Mouse (Mus musculus): Measurements from ENCODE around the gene Srsf10. TPM values are rescaled to one million over a fixed set of nuclear protein-coding genes. Genes with fewer than 3 reads are reported as not detected.

Gene Srsf10
- polyA plus RNA-seq, 1 experiment from 2014 or later: 157 TPM

DNA sequence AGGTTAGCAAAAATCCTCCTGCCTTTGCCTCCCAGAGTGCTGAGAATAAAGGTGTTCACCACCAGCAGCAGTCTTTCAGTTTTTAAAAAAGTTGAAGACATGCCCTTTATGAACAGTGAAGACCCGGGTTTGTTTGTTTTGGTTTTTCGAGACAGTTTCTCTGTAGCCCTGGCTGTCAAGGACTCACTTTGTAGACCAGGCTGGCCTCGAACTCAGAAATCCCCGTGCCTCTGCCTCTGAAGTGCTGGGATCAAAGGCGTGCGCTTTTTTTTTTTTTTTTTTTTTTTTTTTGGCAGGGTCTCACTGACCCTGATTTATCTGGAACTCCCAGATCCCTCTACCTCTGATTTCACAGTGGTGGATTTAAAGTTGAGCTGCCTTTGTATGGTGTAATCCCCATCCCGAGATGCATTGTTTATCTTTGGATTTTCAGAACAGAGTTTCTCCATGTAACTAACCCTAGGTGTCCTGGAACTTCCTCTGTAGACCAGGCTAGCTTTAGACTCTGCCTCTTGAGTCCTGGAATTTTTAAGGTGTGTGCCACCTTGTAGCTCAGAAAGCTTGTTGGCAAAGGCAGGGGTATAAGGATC lies 2.1 kb downstream of the Srsf10 start:
- peak overlapping the region; percentile 75 for H3K9ac ChIP-seq (replicated peaks)
- peak overlapping the region; percentile 72 for H3K4me2 ChIP-seq
- H3K27me3 ChIP-seq (replicated peaks): no peaks in the 10 kb centered on the region
- H3K4me1 ChIP-seq: peaks cover 48% of the 10 kb centered on the region
- H3K9me3 ChIP-seq (replicated peaks): no peaks in the 10 kb centered on the region
- WGBS: 11% methylated on average over 7 of the region's 7 CpGs
- 0 out of 2 replicates have a peak, but pooled peaks cover 3% of the 10 kb centered on the region for H3K36me3 ChIP-seq
- H3K27ac ChIP-seq (replicated peaks): no peak overlapping the region
- ATAC-seq (ENCODE audit: low FRiP score): no peak
- H3K4me3 ChIP-seq (replicated peaks): peak overlapping the region; percentile 77

DNA sequence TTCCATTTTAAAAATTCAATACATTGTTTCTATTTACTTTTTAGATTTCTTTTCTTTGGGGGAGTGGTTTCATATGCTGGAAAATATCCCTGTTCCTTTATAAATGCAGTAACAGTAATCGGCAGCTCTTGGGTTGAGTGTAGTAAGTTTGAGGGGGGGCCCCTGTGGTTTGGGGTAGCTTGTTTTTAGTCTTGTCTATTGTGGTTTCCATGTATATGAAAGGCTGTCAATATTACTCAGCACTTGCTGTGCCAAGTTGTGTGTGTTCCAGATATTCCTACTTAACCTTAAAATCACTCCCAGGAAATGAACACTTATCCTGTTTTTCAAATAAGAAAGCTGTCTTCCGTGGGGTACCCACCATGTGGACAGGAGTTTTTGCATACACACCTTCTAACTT lies 13.4 kb downstream of the Srsf10 start:
- WGBS: 80% methylated on average over 2 of the region's 2 CpGs

DNA sequence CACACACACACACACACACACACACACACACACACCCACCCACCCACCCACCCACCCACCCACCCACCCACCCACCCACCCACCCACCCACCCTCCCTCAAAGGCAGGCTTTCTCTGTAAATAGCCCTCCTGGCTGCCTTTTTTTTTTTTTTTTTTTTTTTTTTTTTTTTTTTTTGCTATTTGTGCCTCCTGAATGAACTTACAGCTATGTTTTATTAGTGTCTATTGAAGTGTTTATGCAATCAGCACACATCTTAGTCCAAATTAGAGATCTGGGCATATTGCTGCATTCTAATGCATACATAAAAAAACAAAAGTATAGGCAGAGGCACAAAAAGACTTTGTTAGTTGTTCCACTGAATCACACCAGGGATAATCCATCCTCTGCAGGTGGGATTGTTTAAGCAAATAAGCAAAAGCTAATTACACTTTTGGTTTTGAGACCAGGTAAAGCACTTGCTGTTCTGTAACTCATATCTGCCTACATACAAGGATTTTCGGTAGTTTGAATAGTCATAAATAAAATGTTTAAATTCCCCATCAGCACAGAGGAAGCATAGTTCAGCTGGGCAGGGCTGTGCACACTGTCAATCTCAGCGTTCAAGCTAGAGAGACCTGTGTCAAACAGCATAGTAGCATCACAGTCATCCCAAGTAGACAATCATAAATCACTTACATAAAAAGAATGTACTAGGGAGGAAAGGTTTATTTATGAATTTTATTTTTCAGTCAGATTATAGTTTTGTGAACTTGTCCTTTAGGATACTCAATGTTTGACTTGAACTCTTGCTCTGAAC lies 14.9 kb downstream of the Srsf10 start:
- ATAC-seq (ENCODE audit: low FRiP score): no peak
- Histone ChIP-seq H3K36me3 (peaks cover 9% of the 10 kb centered on the region; the same call in 1 of the 2 replicates), H3K9ac (replicated peaks) (no peak overlapping the region), H3K27me3 (replicated peaks) (no peaks in the 10 kb centered on the region), H3K4me1 (peaks cover 36% of the 10 kb centered on the region), H3K27ac (replicated peaks) (no peak overlapping the region), H3K4me2 (peak overlapping the region; percentile 35), H3K9me3 (replicated peaks) (no peaks in the 10 kb centered on the region), H3K4me3 (replicated peaks) (no peak overlapping the region)
- WGBS: 29% methylated on average over 2 of the region's 2 CpGs

More for the DNA sequence above, 13.4 kb downstream of the Srsf10 start:
- Histone ChIP-seq H3K9ac (replicated peaks) (no peak overlapping the region), H3K4me2 (no peak overlapping the region), H3K9me3 (replicated peaks) (no peaks in the 10 kb centered on the region), H3K4me3 (replicated peaks) (no peak overlapping the region), H3K4me1 (peaks cover 22% of the 10 kb centered on the region), H3K27ac (replicated peaks) (no peak overlapping the region), H3K27me3 (replicated peaks) (no peaks in the 10 kb centered on the region), H3K36me3 (peaks cover 9% of the 10 kb centered on the region; the same call in 1 of the 2 replicates)
- ATAC-seq (ENCODE audit: low FRiP score): no peak

DNA sequence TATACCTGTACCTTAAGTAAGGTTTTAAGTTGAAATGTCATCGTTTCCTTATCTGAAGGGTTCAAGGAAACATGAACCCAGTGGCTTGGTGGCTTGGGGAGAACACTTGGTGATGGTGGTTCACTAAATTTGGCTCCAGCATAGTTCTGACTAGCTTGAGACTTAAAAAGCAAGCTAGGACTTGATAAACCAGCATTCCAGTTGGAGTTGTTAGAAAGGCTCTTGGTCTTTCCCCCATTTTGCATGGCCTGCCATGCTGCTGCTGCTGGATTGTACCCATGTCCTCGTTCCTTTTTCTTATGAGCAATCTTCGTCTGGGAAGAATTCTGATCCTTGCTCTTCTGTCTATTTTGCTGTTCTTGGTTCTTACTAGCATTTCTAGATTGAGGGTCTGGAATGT lies 16.5 kb downstream of the Srsf10 start:
- Histone ChIP-seq H3K9ac (replicated peaks) (peak overlapping the region; percentile 72), H3K27ac (replicated peaks) (no peak overlapping the region; the same call in 1 of the 2 replicates), H3K4me3 (replicated peaks) (peak overlapping the region; percentile 72), H3K4me1 (peaks cover 52% of the 10 kb centered on the region), H3K27me3 (replicated peaks) (no peaks in the 10 kb centered on the region), H3K36me3 (peaks cover 6% of the 10 kb centered on the region; the same call in 1 of the 2 replicates), H3K4me2 (peak overlapping the region; percentile 89), H3K9me3 (replicated peaks) (no peaks in the 10 kb centered on the region)
- no peak for ATAC-seq (ENCODE audit: low FRiP score)
- 47% methylated on average over 3 of the region's 3 CpGs for WGBS

DNA sequence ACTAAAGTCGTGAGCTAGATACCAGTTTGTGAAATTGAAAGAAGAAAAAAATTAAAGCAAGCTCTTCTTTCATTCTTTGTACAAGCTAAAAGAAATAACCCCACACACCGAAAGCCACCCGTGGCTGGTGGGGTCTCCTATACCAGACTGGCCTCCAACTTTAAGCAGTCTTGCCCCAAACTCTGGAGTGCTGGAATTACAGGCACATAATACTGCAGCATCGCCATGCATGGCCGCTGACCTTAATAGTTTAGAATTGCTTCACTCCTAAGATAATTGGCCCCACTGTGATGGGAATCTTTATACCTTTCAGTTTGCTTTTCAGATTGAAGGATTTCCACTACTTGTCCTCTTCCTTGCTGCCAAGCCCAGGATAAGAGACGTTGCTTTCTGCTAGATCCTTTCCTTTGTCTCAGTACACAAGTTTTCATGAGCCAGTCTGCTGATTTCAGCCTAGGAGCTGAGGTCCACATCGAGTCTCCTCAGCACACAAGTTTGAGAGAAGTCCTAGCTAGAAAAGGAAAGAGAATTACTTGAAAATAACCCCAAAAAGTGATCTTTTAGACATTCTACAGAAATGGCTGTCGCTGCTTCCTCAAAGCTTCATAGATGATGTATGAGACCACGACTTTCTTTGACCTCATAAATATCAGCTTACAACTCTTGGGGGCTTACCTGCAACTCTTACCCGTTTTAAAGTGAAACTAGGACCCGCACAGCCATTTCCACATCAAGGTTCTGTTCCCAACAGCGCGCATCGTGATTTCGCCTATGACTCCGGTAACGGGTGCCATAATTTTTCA lies 17.2 kb downstream of the Srsf10 start:
- H3K27ac ChIP-seq (replicated peaks): peak overlapping the region; percentile 98
- 0 out of 2 replicates have a peak, but pooled peaks have one; percentile 1 for ATAC-seq (ENCODE audit: low FRiP score)
- H3K4me3 ChIP-seq (replicated peaks): peak overlapping the region; percentile 72
- 8% methylated on average over 17 of the region's 17 CpGs for WGBS
- no peaks in the 10 kb centered on the region for H3K9me3 ChIP-seq (replicated peaks)
- peaks cover 6% of the 10 kb centered on the region; the same call in 1 of the 2 replicates for H3K36me3 ChIP-seq
- peaks cover 54% of the 10 kb centered on the region for H3K4me1 ChIP-seq
- H3K4me2 ChIP-seq: peak overlapping the region; percentile 89
- H3K9ac ChIP-seq (replicated peaks): peak overlapping the region; percentile 72
- H3K27me3 ChIP-seq (replicated peaks): no peaks in the 10 kb centered on the region

DNA sequence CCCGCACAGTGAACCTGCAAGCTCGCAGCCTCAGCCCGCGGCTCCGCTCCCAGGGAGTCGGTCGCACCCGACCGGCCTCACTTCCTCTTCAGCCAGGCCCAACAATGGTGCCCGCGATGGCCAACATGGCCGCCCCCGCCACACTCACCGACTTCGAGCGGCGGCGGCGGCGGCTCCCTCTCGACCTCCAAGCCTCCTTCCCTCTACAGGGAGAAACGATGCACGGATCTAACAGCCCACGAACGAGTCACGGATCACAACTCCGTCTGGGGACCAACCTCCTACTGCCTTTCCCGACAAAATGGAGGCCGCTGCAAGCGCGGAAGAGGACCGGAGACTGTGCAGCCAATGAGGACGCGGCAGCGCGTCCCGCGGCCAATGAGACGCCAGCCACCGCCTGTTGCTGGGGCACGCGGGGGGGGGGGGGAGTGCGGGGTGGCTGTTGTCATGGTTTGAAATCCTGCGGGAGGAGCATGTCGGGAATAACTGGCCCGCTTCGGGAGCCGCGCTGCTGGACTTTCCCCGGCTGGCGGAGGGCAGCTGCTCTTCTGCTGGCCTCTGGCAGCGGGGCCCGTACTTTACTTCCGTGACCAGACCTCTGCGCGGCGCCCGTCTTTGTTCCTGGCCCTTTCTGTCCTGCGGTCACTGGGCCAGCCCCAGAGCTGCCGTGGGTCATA lies 18.1 kb downstream of the Srsf10 start, which contains the start of gene Pnrc2:
Pnrc2 (minus strand) TSS at position 325 of the 677 bp plus-strand sequence.
- Histone ChIP-seq H3K4me3 (replicated peaks) (peak within 1 kb of the TSS; percentile 72), H3K9me3 (replicated peaks) (no peaks in the 10 kb centered on the region), H3K36me3 (peaks cover 6% of the 10 kb centered on the region; the same call in 1 of the 2 replicates), H3K4me2 (peak within 1 kb of the TSS; percentile 89), H3K27me3 (replicated peaks) (no peaks in the 10 kb centered on the region), H3K4me1 (peaks cover 54% of the 10 kb centered on the region), H3K27ac (replicated peaks) (peak within 1 kb of the TSS; percentile 98), H3K9ac (replicated peaks) (peak within 1 kb of the TSS; percentile 72)
- ATAC-seq (ENCODE audit: low FRiP score): peak; percentile 96
- under 1% methylated on average over 54 of the region's 60 CpGs for whole genome bisulfite sequencing

DNA sequence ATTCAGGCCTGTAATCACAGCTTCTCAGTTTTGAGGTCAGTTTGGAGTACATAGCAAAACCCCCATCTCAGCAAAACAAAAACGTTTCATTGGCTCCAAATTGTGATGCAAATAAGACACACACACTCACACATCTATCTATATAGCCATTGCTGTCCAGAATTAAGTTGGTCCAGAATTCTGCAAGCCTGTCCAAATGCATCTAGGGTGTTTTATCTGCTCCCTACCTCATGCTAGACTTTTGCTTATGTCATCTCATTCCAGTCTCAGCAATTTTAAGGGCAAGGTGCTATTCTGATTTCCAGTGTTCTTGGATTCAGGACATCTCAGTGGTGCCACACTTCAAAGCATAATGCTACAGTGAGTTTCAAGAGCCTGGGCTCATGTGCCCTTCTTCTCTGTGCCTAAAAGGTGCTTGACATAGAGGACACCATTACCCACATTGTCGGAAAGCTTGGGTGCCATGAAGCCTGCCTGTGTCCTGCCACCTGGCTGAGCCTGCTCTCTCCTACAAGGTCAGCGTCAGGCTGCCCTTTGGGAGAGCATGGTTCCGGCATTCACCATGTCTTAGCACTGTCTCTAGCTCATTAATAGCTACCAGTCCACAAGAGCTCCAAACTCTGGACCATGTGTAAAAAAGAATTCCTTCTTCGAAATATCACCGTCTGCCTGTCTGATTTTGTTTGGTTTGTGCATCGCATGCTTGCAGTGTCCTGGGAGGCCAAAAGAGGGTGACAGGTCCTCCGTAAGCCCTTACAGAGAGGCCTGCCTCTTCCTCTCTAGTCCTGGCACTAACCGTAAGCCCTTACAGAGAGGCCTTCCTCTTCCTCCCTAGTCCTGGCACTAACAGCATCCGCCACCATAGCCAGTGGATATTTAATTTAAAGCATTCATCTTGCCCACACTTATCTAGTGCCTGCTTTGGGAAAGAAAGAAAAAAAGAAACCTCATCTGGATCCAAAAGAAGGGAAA lies 19.3 kb downstream of the Srsf10 start:
- H3K9me3 ChIP-seq (replicated peaks): no peaks in the 10 kb centered on the region
- H3K4me3 ChIP-seq (replicated peaks): no peak overlapping the region
- peaks cover 2% of the 10 kb centered on the region; the same call in 1 of the 2 replicates for H3K36me3 ChIP-seq
- H3K27me3 ChIP-seq (replicated peaks): no peaks in the 10 kb centered on the region
- 81% methylated on average over 10 of the region's 10 CpGs for WGBS
- H3K4me1 ChIP-seq: peaks cover 54% of the 10 kb centered on the region
- 0 out of 2 replicates have a peak overlapping the region, but pooled peaks have one; percentile 62 for H3K9ac ChIP-seq (replicated peaks)
- no peak for ATAC-seq (ENCODE audit: low FRiP score)
- peak overlapping the region; percentile 89; the same call in 1 of the 2 replicates for H3K4me2 ChIP-seq
- H3K27ac ChIP-seq (replicated peaks): peak overlapping the region; percentile 98

DNA sequence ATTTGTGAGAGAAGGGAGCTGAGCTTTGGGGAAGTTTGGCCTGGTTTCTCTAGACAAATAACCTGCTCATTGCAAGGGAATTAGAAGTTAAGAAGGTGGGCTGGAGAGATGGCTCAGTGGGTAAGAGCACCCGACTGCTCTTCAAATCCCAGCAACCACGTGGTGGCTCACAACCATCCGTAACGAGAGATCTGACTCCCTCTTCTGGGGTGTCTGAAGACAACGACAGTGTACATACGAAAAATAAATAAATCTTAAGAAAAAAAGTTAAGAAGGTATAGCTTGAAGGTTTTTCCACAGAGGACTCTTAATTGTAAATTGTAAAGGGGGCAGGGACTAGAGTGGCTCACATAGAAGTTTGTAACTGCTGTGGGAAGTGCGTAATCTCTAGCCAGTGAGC lies 20.0 kb downstream of the Srsf10 start:
- Histone ChIP-seq H3K4me3 (replicated peaks) (no peak overlapping the region), H3K27me3 (replicated peaks) (no peaks in the 10 kb centered on the region), H3K9me3 (replicated peaks) (no peaks in the 10 kb centered on the region), H3K36me3 (peaks cover 2% of the 10 kb centered on the region; the same call in 1 of the 2 replicates), H3K4me2 (no peak overlapping the region), H3K27ac (replicated peaks) (peak overlapping the region; percentile 39), H3K9ac (replicated peaks) (no peak overlapping the region), H3K4me1 (peaks cover 51% of the 10 kb centered on the region)
- WGBS: 27% methylated on average over 7 of the region's 7 CpGs
- ATAC-seq (ENCODE audit: low FRiP score): no peak

DNA sequence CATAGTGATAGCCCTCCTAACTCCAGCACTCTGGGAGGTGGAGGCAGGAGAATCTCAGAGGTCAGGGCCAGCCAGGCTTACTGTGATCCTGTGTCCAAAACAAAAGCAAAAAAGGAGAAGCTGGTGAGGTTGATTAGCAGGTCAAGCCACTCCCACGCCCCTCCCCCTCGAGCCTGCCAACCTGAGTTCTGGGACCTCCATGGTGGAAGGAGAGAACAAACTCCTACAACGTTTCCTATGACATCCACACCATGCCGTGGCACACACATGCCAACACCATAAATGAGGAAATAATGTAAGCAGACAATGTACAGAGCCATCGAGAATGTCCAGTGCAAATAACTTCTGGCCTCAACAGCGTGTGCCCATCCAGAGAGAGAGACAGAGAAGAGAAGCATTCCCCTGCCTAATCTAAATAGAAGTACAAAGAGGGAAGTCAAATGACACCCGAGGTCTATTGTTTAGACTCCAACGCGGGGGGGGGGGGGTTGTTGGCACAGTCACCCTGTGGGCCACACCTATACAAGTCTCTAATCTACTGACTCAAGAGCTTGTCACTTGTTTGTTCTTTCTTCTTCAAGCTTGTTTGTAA lies 20.5 kb downstream of the Srsf10 start:
- H3K9me3 ChIP-seq (replicated peaks): no peaks in the 10 kb centered on the region
- H3K27ac ChIP-seq (replicated peaks): peak overlapping the region; percentile 39
- H3K4me3 ChIP-seq (replicated peaks): 0 out of 2 replicates have a peak overlapping the region, but pooled peaks have one; percentile 18
- no peaks in the 10 kb centered on the region for H3K27me3 ChIP-seq (replicated peaks)
- H3K4me2 ChIP-seq: peak overlapping the region; percentile 55
- peaks cover 2% of the 10 kb centered on the region; the same call in 1 of the 2 replicates for H3K36me3 ChIP-seq
- no peak for ATAC-seq (ENCODE audit: low FRiP score)
- H3K4me1 ChIP-seq: peaks cover 49% of the 10 kb centered on the region
- H3K9ac ChIP-seq (replicated peaks): 0 out of 2 replicates have a peak overlapping the region, but pooled peaks have one; percentile 32
- 2% methylated on average over 9 of the region's 9 CpGs for WGBS

Measured in neural tube, embryonic 15.5 days (tissue).